27 mouse cellular contexts compared by ENCODE assay signal in the genomic region with DNA sequence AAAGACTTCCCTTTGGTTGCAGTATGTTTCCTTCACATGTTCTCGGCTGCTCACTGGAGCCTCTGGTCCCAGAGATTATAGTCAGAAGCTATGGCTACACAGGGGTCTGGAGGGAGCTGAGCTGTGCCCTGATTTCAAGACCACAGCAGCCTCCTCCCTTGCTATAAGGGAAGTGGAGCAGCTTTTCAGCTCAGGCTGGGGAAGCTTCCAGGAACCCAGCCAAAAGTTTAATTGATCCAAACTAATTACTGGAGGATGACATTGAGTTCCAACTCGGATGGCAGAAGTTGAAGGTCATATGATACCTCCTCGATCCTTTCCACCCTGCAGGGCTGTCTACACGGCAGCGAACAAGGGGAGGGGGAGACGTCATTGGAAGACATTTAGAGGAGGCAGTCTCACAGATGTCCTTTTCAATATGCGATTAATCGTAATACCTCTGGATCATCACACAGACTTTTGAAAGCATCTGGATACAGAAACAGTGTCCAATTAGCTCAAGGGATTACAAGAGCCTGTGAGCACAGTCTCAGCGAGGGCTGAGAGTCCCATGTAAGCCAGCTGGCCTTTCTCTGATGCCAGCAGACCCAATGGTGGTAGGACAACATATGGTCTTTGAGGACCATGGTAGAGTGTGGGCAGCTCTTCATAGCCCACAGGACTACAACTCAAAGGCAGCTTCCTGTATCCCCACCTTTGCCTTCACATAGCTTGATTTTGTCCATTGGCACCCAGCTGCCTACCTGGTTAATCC.
A peak's percentile ranks its signal among the peaks of the same experiment; 100 is the strongest.
DNase-seq lines count a peak whose midpoint lies in the region; ATAC-seq and TF ChIP-seq lines count a peak whose summit lies in the region.
"Had no signal": no experiment of that assay in that cellular context is flagged by ENCODE, and none has a peak within 500 bp of the region (broad histone marks: within the 10 kb centered on the region; RNA-seq: fewer than 3 reads in every experiment).

No protein-coding gene starts in this region.

- no peak overlapping the region for H3K27ac ChIP-seq in embryonic facial prominence, embryonic 14.5 days (replicated peaks; ENCODE audit: low read depth, low read length)
- no peak overlapping the region for H3K27ac ChIP-seq in embryonic facial prominence, embryonic 10.5 days (replicated peaks)
- H3K27ac ChIP-seq in hindbrain, postnatal 0 days = no peak overlapping the region
- H3K27ac ChIP-seq in hindbrain, embryonic 14.5 days = no peak overlapping the region
- no peak overlapping the region for H3K27ac ChIP-seq in embryonic facial prominence, embryonic 15.5 days (replicated peaks)
- H3K27ac ChIP-seq: hindbrain, embryonic 15.5 days; intestine, embryonic 15.5 days; layer of hippocampus, adult 2 months; liver, embryonic 14.5 days; macrophage; neural tube, embryonic 15.5 days had no signal

- no peak overlapping the region for H3K9ac ChIP-seq in embryonic facial prominence, embryonic 14.5 days (ENCODE audit: low read depth, low read length)
- no peak overlapping the region for H3K9ac ChIP-seq in hindbrain, postnatal 0 days (replicated peaks; ENCODE audit: low read length)
- H3K9ac ChIP-seq in hindbrain, embryonic 14.5 days = no peak overlapping the region
- H3K9ac ChIP-seq in embryonic facial prominence, embryonic 15.5 days = no peak overlapping the region
- H3K9ac ChIP-seq: heart, embryonic 12.5 days; hindbrain, embryonic 15.5 days; intestine, embryonic 15.5 days; liver, embryonic 14.5 days; neural tube, embryonic 15.5 days had no signal

- no peaks in the 10 kb centered on the region for H3K36me3 ChIP-seq in embryonic facial prominence, embryonic 14.5 days (ENCODE audit: control insufficient read depth, insufficient read depth, low read length)
- no peaks in the 10 kb centered on the region for H3K36me3 ChIP-seq in embryonic facial prominence, embryonic 10.5 days (replicated peaks)
- H3K36me3 ChIP-seq in hindbrain, postnatal 0 days (ENCODE audit: insufficient read depth, low read length) = no peaks in the 10 kb centered on the region
- no peaks in the 10 kb centered on the region for H3K36me3 ChIP-seq in hindbrain, embryonic 14.5 days (replicated peaks; ENCODE audit: control insufficient read depth, insufficient read depth)
- H3K36me3 ChIP-seq in embryonic facial prominence, embryonic 15.5 days = no peaks in the 10 kb centered on the region
- H3K36me3 ChIP-seq: heart, embryonic 12.5 days; hindbrain, embryonic 15.5 days; intestine, embryonic 15.5 days; neural tube, embryonic 15.5 days had no signal

- no peak for TF ChIP-seq CTCF in hindbrain, postnatal 0 days (IDR thresholded peaks at IDR 0.05; ENCODE audit: low read depth)

- H3K9me3 ChIP-seq in embryonic facial prominence, embryonic 14.5 days (ENCODE audit: control insufficient read depth, low read length) = no peaks in the 10 kb centered on the region
- no peaks in the 10 kb centered on the region for H3K9me3 ChIP-seq in embryonic facial prominence, embryonic 10.5 days
- H3K9me3 ChIP-seq in hindbrain, postnatal 0 days (ENCODE audit: low read length) = no peaks in the 10 kb centered on the region
- H3K9me3 ChIP-seq in hindbrain, embryonic 14.5 days (ENCODE audit: control insufficient read depth, low read length) = no peaks in the 10 kb centered on the region
- H3K9me3 ChIP-seq in embryonic facial prominence, embryonic 15.5 days (replicated peaks) = no peaks in the 10 kb centered on the region
- H3K9me3 ChIP-seq: hindbrain, embryonic 15.5 days; intestine, embryonic 15.5 days; neural tube, embryonic 15.5 days had no signal

- ATAC-seq in embryonic facial prominence, embryonic 14.5 days (ENCODE audit: low read depth) = no peak
- ATAC-seq in hindbrain, postnatal 0 days = 0 out of 2 replicates have a peak, but pooled peaks have one; percentile 55
- no peak for ATAC-seq in hindbrain, embryonic 14.5 days (ENCODE audit: low FRiP score)
- ATAC-seq in embryonic facial prominence, embryonic 15.5 days (ENCODE audit: insufficient number of reproducible peaks, low FRiP score, low TSS enrichment, low read depth) = 0 out of 2 replicates have a peak, but pooled peaks have one; percentile 34
- ATAC-seq: CD4-positive, CD25-positive, alpha-beta regulatory T cell, adult 4 months; intestine, embryonic 15.5 days had no signal

- H3K27me3 ChIP-seq in embryonic facial prominence, embryonic 14.5 days (replicated peaks; ENCODE audit: control insufficient read depth, insufficient read depth, low read length) = no peaks in the 10 kb centered on the region
- H3K27me3 ChIP-seq in embryonic facial prominence, embryonic 10.5 days (replicated peaks; ENCODE audit: low read depth, poor library complexity, severe bottlenecking) = no peaks in the 10 kb centered on the region
- H3K27me3 ChIP-seq in hindbrain, postnatal 0 days (ENCODE audit: insufficient read depth, low read length) = no peaks in the 10 kb centered on the region
- no peaks in the 10 kb centered on the region for H3K27me3 ChIP-seq in hindbrain, embryonic 14.5 days (ENCODE audit: control insufficient read depth, insufficient read depth, low read length)
- H3K27me3 ChIP-seq in embryonic facial prominence, embryonic 15.5 days = no peaks in the 10 kb centered on the region
- H3K27me3 ChIP-seq: heart, embryonic 12.5 days; hindbrain, embryonic 15.5 days; intestine, embryonic 15.5 days; neural tube, embryonic 15.5 days had no signal

- DNase-seq in embryonic facial prominence, embryonic 14.5 days (ENCODE audit: low spot score) = peak; percentile 27
- no peak for DNase-seq in embryonic facial prominence, embryonic 10.5 days (ENCODE audit: low spot score)
- peak; percentile 77 for DNase-seq in hindbrain, postnatal 0 days (ENCODE audit: low spot score)
- no peak for DNase-seq in hindbrain, embryonic 14.5 days (ENCODE audit: low spot score)
- peak; percentile 24 for DNase-seq in brain, adult 2 months (ENCODE audit: low read depth, low spot score)
- DNase-seq in gastrocnemius, postnatal 36 days = no peak
- DNase-seq: adrenal gland, postnatal 14 days; cerebellum, adult 9-10 months; gastrocnemius, postnatal 14 days; heart, adult 18-20 months; heart, postnatal 4 days; kidney, adult 2 months; kidney, postnatal 36 days; liver; lung, adult 2 months; lung, postnatal 10 days; midbrain, embryonic 14.5 days; thymus, postnatal 4 days had no signal

- intact Hi-C loops in gastrocnemius, postnatal 36 days (cut with DNase I) = no loop called here

- H3K4me2 ChIP-seq in embryonic facial prominence, embryonic 14.5 days (ENCODE audit: low read depth, low read length) = no peak overlapping the region
- no peak overlapping the region for H3K4me2 ChIP-seq in hindbrain, postnatal 0 days (ENCODE audit: low read depth, low read length)
- no peak overlapping the region for H3K4me2 ChIP-seq in hindbrain, embryonic 14.5 days (replicated peaks)
- H3K4me2 ChIP-seq in embryonic facial prominence, embryonic 15.5 days (replicated peaks) = no peak overlapping the region
- H3K4me2 ChIP-seq: heart, embryonic 12.5 days; hindbrain, embryonic 15.5 days; intestine, embryonic 15.5 days; neural tube, embryonic 15.5 days had no signal

- WGBS in embryonic facial prominence, embryonic 14.5 days = 58% methylated on average over 9 of the region's 9 CpGs
- 81% methylated on average over 9 of the region's 9 CpGs for WGBS in embryonic facial prominence, embryonic 10.5 days
- WGBS in hindbrain, postnatal 0 days = 53% methylated on average over 9 of the region's 9 CpGs
- WGBS in hindbrain, embryonic 14.5 days = 75% methylated on average over 9 of the region's 9 CpGs
- WGBS in embryonic facial prominence, embryonic 15.5 days = 41% methylated on average over 9 of the region's 9 CpGs

- H3K4me3 ChIP-seq in embryonic facial prominence, embryonic 14.5 days (ENCODE audit: low read depth, low read length) = no peak overlapping the region
- H3K4me3 ChIP-seq in embryonic facial prominence, embryonic 10.5 days = no peak overlapping the region
- no peak overlapping the region for H3K4me3 ChIP-seq in hindbrain, postnatal 0 days (ENCODE audit: low read length)
- H3K4me3 ChIP-seq in hindbrain, embryonic 14.5 days (replicated peaks; ENCODE audit: low read length) = no peak overlapping the region
- no peak overlapping the region for H3K4me3 ChIP-seq in embryonic facial prominence, embryonic 15.5 days (replicated peaks)
- H3K4me3 ChIP-seq: heart, embryonic 12.5 days; hindbrain, embryonic 15.5 days; intestine, embryonic 15.5 days; layer of hippocampus, adult 2 months; neural tube, embryonic 15.5 days had no signal

- H3K4me1 ChIP-seq in embryonic facial prominence, embryonic 14.5 days (ENCODE audit: control insufficient read depth, insufficient read depth, low read length) = no peaks in the 10 kb centered on the region; the same call in 1 of the 2 replicates
- H3K4me1 ChIP-seq in embryonic facial prominence, embryonic 10.5 days = no peaks in the 10 kb centered on the region
- H3K4me1 ChIP-seq in hindbrain, postnatal 0 days (ENCODE audit: insufficient read depth, low read length) = no peaks in the 10 kb centered on the region
- no peaks in the 10 kb centered on the region for H3K4me1 ChIP-seq in hindbrain, embryonic 14.5 days (replicated peaks; ENCODE audit: control insufficient read depth, insufficient read depth, low read length)
- H3K4me1 ChIP-seq in embryonic facial prominence, embryonic 15.5 days = no peaks in the 10 kb centered on the region
- H3K4me1 ChIP-seq: heart, embryonic 12.5 days; hindbrain, embryonic 15.5 days; intestine, embryonic 15.5 days; neural tube, embryonic 15.5 days had no signal

Comparison
In these comparisons a context has a peak if more than half of its experiments do, and no peak if none do; other contexts are left out.
1. ATAC-seq: peak in hindbrain, postnatal 0 days (single experiment) and embryonic facial prominence, embryonic 15.5 days (single experiment); none in embryonic facial prominence, embryonic 14.5 days (single experiment) and hindbrain, embryonic 14.5 days (single experiment).
2. DNase-seq: peak in embryonic facial prominence, embryonic 14.5 days (single experiment), hindbrain, postnatal 0 days (single experiment) and brain, adult 2 months (single experiment); none in embryonic facial prominence, embryonic 10.5 days (single experiment), hindbrain, embryonic 14.5 days (single experiment) and gastrocnemius, postnatal 36 days (0 of 2).